Comparison of ENCODE assay signal across 10 mouse cellular contexts in genomic region chr6:60931364-60931763, GRCm38 (mm10). TPM values are rescaled to one million over a fixed set of nuclear protein-coding genes. Genes with fewer than 3 reads are reported as not detected.
DNase-seq lines count a peak whose midpoint lies in the region; ATAC-seq lines count a peak whose summit lies in the region.
"Had no signal": no experiment of that assay in that cellular context is flagged by ENCODE, and none has a peak within 500 bp of the region (broad histone marks: within the 10 kb centered on the region; RNA-seq: fewer than 3 reads in every experiment).

No protein-coding gene starts in this region.

- ATAC-seq in cerebellum, adult (ENCODE audit: insufficient number of reproducible peaks, low FRiP score, low TSS enrichment) = no peak
- ATAC-seq in forebrain, embryonic 14.5 days = peak; percentile 65; the same call in 1 of the 2 replicates

- H3K27ac ChIP-seq in forebrain, embryonic 14.5 days (ENCODE audit: low read depth, low read length) = no peak overlapping the region
- H3K27ac ChIP-seq: limb, embryonic 12.5 days had no signal

- DNase-seq in cerebellum, adult 18-20 months = peak; percentile 13 to 22
- peak; percentile 2 for DNase-seq in ovary, postnatal 14 days (ENCODE audit: low spot score)
- DNase-seq in ovary, postnatal 10 days (ENCODE audit: low spot score) = no peak
- DNase-seq in forebrain, embryonic 14.5 days (ENCODE audit: low spot score) = peak; percentile 36
- DNase-seq in liver = peak; percentile 70
- DNase-seq in retina, postnatal 7 days (ENCODE audit: low read depth, low spot score) = peak; percentile 47
- DNase-seq in MN1 (ENCODE audit: low spot score) = no peak

- H3K4me3 ChIP-seq in forebrain, embryonic 14.5 days (ENCODE audit: low read depth, low read length) = no peak overlapping the region
- H3K4me3 ChIP-seq: erythroblast, embryonic 14.5 days; limb, embryonic 12.5 days had no signal

- no peaks in the 10 kb centered on the region for H3K36me3 ChIP-seq in forebrain, embryonic 14.5 days (ENCODE audit: control insufficient read depth, insufficient read depth, low read length)
- H3K36me3 ChIP-seq: limb, embryonic 12.5 days had no signal

- H3K4me1 ChIP-seq in forebrain, embryonic 14.5 days (ENCODE audit: control insufficient read depth, insufficient read depth, low read length) = no peaks in the 10 kb centered on the region
- H3K4me1 ChIP-seq: limb, embryonic 12.5 days had no signal

- H3K9me3 ChIP-seq in forebrain, embryonic 14.5 days (replicated peaks; ENCODE audit: control insufficient read depth, low read length) = no peaks in the 10 kb centered on the region
- H3K9me3 ChIP-seq: limb, embryonic 12.5 days had no signal

- H3K4me2 ChIP-seq in forebrain, embryonic 14.5 days (ENCODE audit: low read length) = no peak overlapping the region
- H3K4me2 ChIP-seq: limb, embryonic 12.5 days had no signal

- H3K9ac ChIP-seq in forebrain, embryonic 14.5 days (ENCODE audit: low read length) = no peak overlapping the region
- H3K9ac ChIP-seq: limb, embryonic 12.5 days had no signal

- H3K27me3 ChIP-seq in forebrain, embryonic 14.5 days (replicated peaks; ENCODE audit: control insufficient read depth, insufficient read depth, low read length) = no peaks in the 10 kb centered on the region
- H3K27me3 ChIP-seq: limb, embryonic 12.5 days had no signal

RNA-seq across cellular contexts. Expression of gene Mmrn1, which starts 6.6 kb away (rescaled TPM):
- polyA plus RNA-seq in forebrain, embryonic 14.5 days (2014; fragmentation: Nextera tagmentation; extraction: Ambion mirVana) = 3.1 and 4.8 TPM in 2 replicates
- polyA plus RNA-seq: erythroblast, embryonic 14.5 days had no signal

Comparison
In these comparisons a context has a peak if more than half of its experiments do, and no peak if none do; other contexts are left out.
1. DNase-seq: peak in cerebellum, adult 18-20 months (2 of 2), ovary, postnatal 14 days (single experiment), forebrain, embryonic 14.5 days (single experiment), liver (single experiment) and retina, postnatal 7 days (single experiment); none in ovary, postnatal 10 days (single experiment) and MN1 (single experiment).